Mouse (Mus musculus) stomach, postnatal 0 days (tissue): ENCODE results near the gene Rapgef3. TPM values are rescaled to one million over a fixed set of nuclear protein-coding genes. Genes with fewer than 3 reads are reported as not detected.

ENCODE experiments used
- ATAC-seq: fragments of 200-750 bp; cut with Nextera tagmentation; 2 replicates; pipeline ENCODE4 v1.8.0; 2017; ENCODE audit not compliant: low FRiP score, low TSS enrichment
- DNase-seq: peaks from one replicate; pipeline ENCODE4 v3.0.0-alpha.2; 2016; ENCODE audit warnings: low spot score
- H3K27ac ChIP-seq: fragments of 300-500 bp; sonication (generic); replicated peaks from 2 replicates; pipeline ENCODE4 v1.5.1; 2014; ENCODE audit warnings: mild to moderate bottlenecking, control low read depth
- H3K27me3 ChIP-seq: fragments of 300-500 bp; sonication (generic); 2 replicates; pipeline ENCODE4 v1.6.1; 2014; ENCODE audit warnings: low read length; ENCODE audit not compliant: control insufficient read depth, insufficient read depth
- H3K36me3 ChIP-seq: fragments of 300-500 bp; sonication (generic); 2 replicates; pipeline ENCODE4 v1.6.1; 2014; ENCODE audit warnings: low read length, mixed read lengths; ENCODE audit not compliant: control insufficient read depth, insufficient read depth
- H3K4me1 ChIP-seq: fragments of 300-500 bp; sonication (generic); replicated peaks from 2 replicates; pipeline ENCODE4 v1.6.1; 2014; ENCODE audit warnings: antibody characterized with exemption; ENCODE audit not compliant: control insufficient read depth, insufficient read depth
- H3K4me2 ChIP-seq: fragments of 300-500 bp; sonication (generic); replicated peaks from 2 replicates; pipeline ENCODE4 v1.6.1; 2014; ENCODE audit warnings: low read depth, mild to moderate bottlenecking, control low read depth, moderate library complexity
- H3K4me3 ChIP-seq: fragments of 300-500 bp; sonication (generic); 2 replicates; pipeline ENCODE4 v1.5.1; 2014; ENCODE audit warnings: low read depth, low read length, control low read depth
- H3K9ac ChIP-seq: fragments of 300-500 bp; sonication (generic); 2 replicates; pipeline ENCODE4 v1.6.1; 2014; ENCODE audit warnings: mild to moderate bottlenecking, low read length, control low read depth, mixed read lengths
- H3K9me3 ChIP-seq: fragments of 300-500 bp; sonication (generic); 2 replicates; pipeline ENCODE4 v1.6.1; 2016; ENCODE audit warnings: low read length; ENCODE audit not compliant: control insufficient read depth
- CTCF ChIP-seq: IDR thresholded peaks from 2 replicates; pipeline ENCODE4 v1.5.1; 2016; ENCODE audit warnings: antibody characterized with exemption, low read depth, mild to moderate bottlenecking, moderate library complexity
- EP300 ChIP-seq: optimal IDR thresholded peaks from 2 replicates; pipeline ENCODE3; 2016; ENCODE audit warnings: antibody characterized with exemption
- WGBS: fragments of 180-500 bp; shearing (Covaris S2); extraction: QIAGEN DNeasy Blood & Tissue Kit; methylation state at CpG from one replicate; pipeline ENCODE4 v1.1.7; 2014; 5-methylcytosine and 5-hydroxymethylcytosine counted together
- polyA plus RNA-seq: library from polyadenylated mRNA; unstranded; fragments of >200 nt; fragmentation: Nextera tagmentation; extraction: Ambion mirVana; gene quantifications from 2 replicates; pipeline ENCODE4 v1.2.1, GENCODE M21; 2015

Rapgef3 gene
- polyA plus RNA-seq, 1 experiment from 2014 or later, result 3.2 TPM

DNA sequence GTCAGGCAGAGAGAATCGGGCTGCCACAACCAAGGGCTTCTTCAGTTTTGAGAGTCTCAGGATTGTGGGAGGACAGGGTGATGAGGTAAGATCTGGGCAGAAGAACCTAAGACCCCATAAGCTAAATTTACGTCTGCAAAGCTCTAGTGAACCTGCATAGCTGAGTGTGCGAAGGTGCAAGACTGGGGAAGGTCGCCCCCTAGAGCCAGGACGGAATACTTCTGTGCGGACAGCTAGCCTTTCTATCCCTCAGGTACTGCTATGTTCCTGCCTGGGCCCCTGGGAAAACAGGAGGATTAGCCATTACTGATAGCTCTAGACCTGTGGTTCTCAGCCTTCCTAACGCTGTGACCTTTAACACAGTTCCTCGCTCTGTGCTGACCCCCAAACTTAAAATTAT lies 8.7 kb upstream of the Rapgef3 start:
- peak; percentile 86 for TF ChIP-seq CTCF
- no peak for TF ChIP-seq EP300
- H3K4me2 ChIP-seq, result no peak overlapping the region
- H3K4me3 ChIP-seq, result no peak overlapping the region
- no peaks in the 10 kb centered on the region for H3K36me3 ChIP-seq
- no peak overlapping the region for H3K9ac ChIP-seq
- ATAC-seq, result peak; percentile 52; the same call in 1 of the 2 replicates
- H3K27me3 ChIP-seq, result no peaks in the 10 kb centered on the region
- 0 out of 2 replicates have a peak, but pooled peaks cover 2% of the 10 kb centered on the region for H3K4me1 ChIP-seq
- H3K9me3 ChIP-seq, result no peaks in the 10 kb centered on the region
- DNase-seq, result peak; percentile 82
- no peak overlapping the region for H3K27ac ChIP-seq
- WGBS, result 13% methylated on average over 8 of the region's 8 CpGs

DNA sequence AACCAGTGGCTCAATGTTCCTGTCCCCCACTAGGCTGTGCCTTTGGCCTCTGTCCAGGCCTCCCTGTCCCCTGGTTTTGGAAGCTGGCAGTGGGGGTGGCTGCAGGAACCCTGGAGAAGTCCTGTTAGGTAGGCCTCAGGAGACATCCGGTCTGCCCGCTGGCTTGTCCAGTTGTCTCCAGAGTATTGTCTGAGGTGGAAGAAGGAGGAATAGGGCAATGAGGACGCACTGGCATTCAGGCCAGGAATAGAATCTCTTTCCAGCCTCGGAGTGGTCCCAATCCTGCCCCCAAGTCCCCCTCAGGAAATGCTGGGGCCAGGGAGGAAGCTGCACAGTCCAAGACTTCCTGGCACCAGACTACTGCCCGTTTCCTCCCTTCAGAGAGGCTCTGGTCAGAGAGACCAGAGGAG lies 6.2 kb upstream of the Rapgef3 start:
- H3K4me2 ChIP-seq, result no peak overlapping the region
- 61% methylated on average over 5 of the region's 5 CpGs for WGBS
- no peak overlapping the region for H3K9ac ChIP-seq
- no peak for DNase-seq
- no peak overlapping the region for H3K4me3 ChIP-seq
- 0 out of 2 replicates have a peak, but pooled peaks cover 2% of the 10 kb centered on the region for H3K4me1 ChIP-seq
- peak overlapping the region; percentile 53 for H3K27ac ChIP-seq
- no peaks in the 10 kb centered on the region for H3K36me3 ChIP-seq
- no peak for ATAC-seq
- TF ChIP-seq EP300 (no peak), CTCF (no peak)
- H3K9me3 ChIP-seq, result no peaks in the 10 kb centered on the region
- no peaks in the 10 kb centered on the region for H3K27me3 ChIP-seq

DNA sequence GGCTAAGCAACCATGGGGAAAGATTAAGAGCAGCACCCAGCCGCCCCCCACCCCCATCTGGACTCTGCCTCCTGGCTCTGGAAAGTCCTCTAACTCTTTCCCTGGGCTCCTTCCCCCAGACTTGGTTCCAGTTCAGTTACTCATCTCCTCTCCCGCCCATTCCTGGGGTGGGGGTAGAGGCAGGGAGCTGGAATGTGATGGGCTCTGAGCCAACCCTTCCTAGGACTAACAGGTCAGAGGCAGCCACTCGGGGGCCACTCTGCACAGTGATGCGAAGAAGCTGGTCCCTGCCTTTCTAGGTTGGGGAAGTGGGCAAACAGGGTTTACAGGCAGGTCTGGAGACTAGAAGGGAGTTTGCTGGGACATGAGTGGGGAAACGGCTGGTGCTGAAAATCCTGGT lies 5.3 kb upstream of the Rapgef3 start:
- no peak overlapping the region for H3K9ac ChIP-seq
- 10% methylated on average over 5 of the region's 5 CpGs for WGBS
- ATAC-seq, result peak; percentile 48; the same call in 1 of the 2 replicates
- H3K4me3 ChIP-seq, result no peak overlapping the region
- H3K4me1 ChIP-seq, result peaks cover 2% of the 10 kb centered on the region; the same call in 1 of the 2 replicates
- no peaks in the 10 kb centered on the region for H3K36me3 ChIP-seq
- no peaks in the 10 kb centered on the region for H3K27me3 ChIP-seq
- no peaks in the 10 kb centered on the region for H3K9me3 ChIP-seq
- no peak overlapping the region for H3K4me2 ChIP-seq
- TF ChIP-seq EP300 (no peak), CTCF (no peak)
- peak overlapping the region; percentile 56; the same call in 1 of the 2 replicates for H3K27ac ChIP-seq
- peak; percentile 58 for DNase-seq

DNA sequence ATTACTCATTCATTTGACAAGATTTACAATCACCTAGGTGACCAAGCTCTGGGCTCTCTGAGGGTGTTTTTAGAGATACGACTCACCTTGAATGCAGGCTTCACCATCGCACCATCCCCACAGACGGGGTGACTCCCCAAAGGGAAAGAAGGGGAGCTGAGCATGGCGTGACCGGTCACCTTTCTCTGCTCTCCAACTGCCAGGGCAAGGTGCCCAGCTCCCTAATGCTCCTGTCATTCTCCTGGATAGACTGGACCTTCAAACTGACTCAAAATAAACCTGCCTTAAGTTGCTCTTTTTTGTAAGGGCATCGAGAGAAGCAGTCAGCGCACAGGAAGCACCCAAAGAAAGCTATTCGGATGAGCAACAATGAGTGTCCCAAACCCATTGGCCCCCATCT lies 2.5 kb upstream of the Rapgef3 start:
- 81% methylated on average over 8 of the region's 8 CpGs for WGBS

DNA sequence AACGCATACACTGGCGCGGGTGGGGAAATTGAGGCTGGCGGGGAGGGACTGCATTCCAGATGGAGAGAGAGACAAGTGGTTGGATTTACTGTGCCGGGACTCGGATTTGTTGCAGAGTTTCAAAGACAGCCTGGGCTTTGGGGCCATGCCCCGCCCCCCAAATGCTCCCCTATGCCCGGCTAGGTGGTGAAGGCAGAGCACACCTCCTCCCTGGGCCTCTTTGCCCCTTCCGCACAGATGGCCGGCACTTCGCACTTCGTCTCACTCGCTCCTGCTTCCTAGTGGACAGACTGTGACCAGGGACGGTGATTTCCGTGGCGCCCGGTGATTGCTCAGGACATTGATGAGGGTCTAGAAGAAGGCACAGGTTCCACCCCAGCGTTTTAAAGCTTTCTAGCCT lies 420 bp upstream of the Rapgef3 start:
- H3K9me3 ChIP-seq, result no peaks in the 10 kb centered on the region
- 0 out of 2 replicates have a peak, but pooled peaks cover 2% of the 10 kb centered on the region for H3K27me3 ChIP-seq
- peak overlapping the region; percentile 50 for H3K4me3 ChIP-seq
- H3K4me1 ChIP-seq, result peaks cover 5% of the 10 kb centered on the region; the same call in 1 of the 2 replicates
- no peaks in the 10 kb centered on the region for H3K36me3 ChIP-seq
- peak; percentile 59 for ATAC-seq
- peak; percentile 64 for DNase-seq
- H3K4me2 ChIP-seq, result peak overlapping the region; percentile 89
- H3K27ac ChIP-seq, result peak overlapping the region; percentile 80
- TF ChIP-seq EP300 (no peak), CTCF (peak; percentile 52)
- WGBS, result 3% methylated on average over 18 of the region's 18 CpGs
- H3K9ac ChIP-seq, result peak overlapping the region; percentile 66

More for the DNA sequence above, 2.5 kb upstream of the Rapgef3 start:
- Histone ChIP-seq H3K36me3 (no peaks in the 10 kb centered on the region), H3K9me3 (no peaks in the 10 kb centered on the region), H3K4me3 (no peak overlapping the region), H3K27ac (no peak overlapping the region), H3K9ac (no peak overlapping the region), H3K27me3 (0 out of 2 replicates have a peak, but pooled peaks cover 2% of the 10 kb centered on the region), H3K4me2 (no peak overlapping the region), H3K4me1 (peaks cover 7% of the 10 kb centered on the region; the same call in 1 of the 2 replicates)
- DNase-seq (no peak), ATAC-seq (no peak)
- no peak for TF ChIP-seq CTCF
- TF ChIP-seq EP300, result no peak

DNA sequence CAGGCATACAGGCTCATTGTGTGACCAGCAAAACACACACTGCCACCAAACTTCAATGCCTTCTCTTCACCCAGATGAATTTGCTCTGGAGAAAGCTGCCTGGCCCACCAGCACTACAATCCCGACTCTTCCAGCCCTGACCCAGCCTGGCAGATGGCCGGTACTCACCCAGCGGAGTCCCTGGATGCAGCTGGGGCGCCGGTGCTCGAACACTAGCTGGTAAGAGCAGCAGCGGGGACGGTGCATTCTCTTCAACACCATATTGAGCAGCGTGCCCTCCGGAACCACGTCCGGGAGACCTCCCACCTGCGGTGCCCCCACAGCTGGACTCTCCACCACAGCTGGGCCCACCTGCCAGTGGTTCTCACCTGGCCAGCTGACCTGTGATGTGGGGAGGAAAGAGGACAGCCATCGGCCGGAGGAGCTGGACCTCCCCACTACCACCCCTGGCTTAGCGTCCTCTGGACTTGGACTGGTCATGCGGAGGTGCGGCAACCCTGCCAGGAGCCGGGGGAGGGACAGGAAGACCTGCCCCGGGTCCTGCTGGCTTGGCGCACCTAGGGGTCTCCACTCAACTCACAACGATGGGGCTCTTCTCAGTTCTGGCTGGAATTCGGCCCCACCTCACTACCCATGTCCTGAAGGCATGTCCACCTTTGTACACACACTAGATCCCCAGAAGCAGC lies 1.0 kb downstream of the Rapgef3 start:
- no peaks in the 10 kb centered on the region for H3K36me3 ChIP-seq
- no peak for DNase-seq
- peaks cover 7% of the 10 kb centered on the region; the same call in 1 of the 2 replicates for H3K4me1 ChIP-seq
- TF ChIP-seq CTCF (no peak), EP300 (no peak)
- H3K9me3 ChIP-seq, result no peaks in the 10 kb centered on the region
- H3K27me3 ChIP-seq, result 0 out of 2 replicates have a peak, but pooled peaks cover 2% of the 10 kb centered on the region
- H3K27ac ChIP-seq, result peak overlapping the region; percentile 80; the same call in 1 of the 2 replicates
- H3K9ac ChIP-seq, result peak overlapping the region; percentile 66
- ATAC-seq, result peak; percentile 1; the same call in 1 of the 2 replicates
- peak overlapping the region; percentile 89 for H3K4me2 ChIP-seq
- WGBS, result 20% methylated on average over 21 of the region's 23 CpGs
- H3K4me3 ChIP-seq, result peak overlapping the region; percentile 50
